Mouse (Mus musculus) spleen, postnatal 4 days (tissue): Measurements from ENCODE around the gene Zdhhc7.

Source experiments
- DNase-seq, 2 experiments: peaks; one replicate each; pipeline ENCODE4 v3.0.0; 2022; ENCODE audit warnings: low spot score in 2 of 2

Gene Zdhhc7

GRCm38 (mm10) chr8:120036578-120036977, 64.7 kb downstream of the Zdhhc7 start:
- DNase-seq = no peak

GRCm38 (mm10) chr8:120036111-120036510, 65.2 kb downstream of the Zdhhc7 start:
- no peak for DNase-seq

- no peak for DNase-seq
These were observed 66.8 kb downstream of the Zdhhc7 start for GRCm38 (mm10) chr8:120034471-120034870.

- DNase-seq = no peak
These were observed 68.6 kb downstream of the Zdhhc7 start for GRCm38 (mm10) chr8:120032549-120033208.
